Mouse (Mus musculus): ENCODE measurements around the gene Fzd5. TPM values are rescaled to one million over a fixed set of nuclear protein-coding genes. Genes with fewer than 3 reads are reported as not detected.

Fzd5 gene
- polyA plus RNA-seq, 1 experiment from 2014 or later: 0.79 TPM

DNA sequence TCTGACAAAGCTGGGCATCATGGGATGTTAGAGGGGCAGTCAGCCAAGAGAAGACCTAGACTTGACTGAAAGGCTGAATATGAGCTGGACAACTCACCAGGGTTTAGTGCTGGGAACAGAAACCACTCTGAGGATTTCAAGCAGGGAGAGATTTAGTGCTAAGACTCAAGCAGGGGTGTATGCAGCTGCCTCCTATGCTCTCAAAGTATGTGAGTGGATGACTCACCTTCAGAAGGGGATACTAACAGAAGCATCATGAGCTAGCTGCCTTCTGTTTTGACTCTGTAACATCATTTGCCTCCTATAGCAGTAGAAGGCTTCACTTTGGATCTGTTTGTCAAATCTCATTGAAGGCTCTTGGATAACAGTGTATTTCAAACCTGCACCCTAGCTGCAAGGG lies 7.1 kb upstream of the Fzd5 start:
- no peaks in the 10 kb centered on the region for H3K9me3 ChIP-seq (replicated peaks)
- no peaks in the 10 kb centered on the region for H3K4me1 ChIP-seq
- H3K4me3 ChIP-seq: no peak overlapping the region
- peaks cover 4% of the 10 kb centered on the region for H3K27me3 ChIP-seq (ENCODE audit: low read depth, poor library complexity, severe bottlenecking)
- no peak overlapping the region for H3K27ac ChIP-seq (replicated peaks)
- H3K36me3 ChIP-seq: no peaks in the 10 kb centered on the region
- no peak for DNase-seq (ENCODE audit: low spot score)

DNA sequence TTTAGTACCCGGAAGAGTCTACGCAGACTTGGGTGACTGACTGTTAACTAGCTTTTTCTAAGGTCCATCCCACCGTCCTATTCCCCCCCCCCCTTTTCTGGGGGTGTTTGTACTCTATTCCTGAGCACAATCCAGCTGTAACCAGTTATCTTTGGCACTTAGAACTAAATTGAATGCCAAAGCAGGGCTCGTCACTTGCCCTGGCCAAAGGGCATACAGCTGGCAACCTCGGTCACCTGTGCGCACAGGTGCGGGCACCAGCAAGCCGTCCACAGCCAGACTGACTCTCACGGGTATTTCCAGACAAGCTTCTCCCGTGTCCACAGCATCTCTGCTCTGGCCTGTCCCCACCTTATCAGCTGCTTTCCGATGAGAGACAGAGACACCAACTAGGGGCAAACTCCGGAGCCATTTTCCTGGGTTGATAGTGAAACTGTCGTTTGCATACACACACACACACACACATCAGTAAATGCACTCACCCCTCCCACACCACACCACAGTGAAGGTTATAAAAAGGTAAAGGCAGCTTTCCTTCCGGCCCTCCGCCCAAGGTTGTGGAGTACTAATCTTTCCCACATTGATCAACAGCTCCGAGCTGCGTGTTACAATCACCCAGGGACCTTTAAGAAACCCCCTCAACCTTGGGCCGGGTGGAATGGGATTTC lies 5.3 kb upstream of the Fzd5 start:
- no peak overlapping the region for H3K27ac ChIP-seq (replicated peaks)
- no peaks in the 10 kb centered on the region for H3K36me3 ChIP-seq
- no peaks in the 10 kb centered on the region for H3K9me3 ChIP-seq (replicated peaks)
- peaks cover 20% of the 10 kb centered on the region for H3K27me3 ChIP-seq (ENCODE audit: low read depth, poor library complexity, severe bottlenecking)
- 92% methylated on average over 18 of the region's 18 CpGs for WGBS
- no peak overlapping the region for H3K4me3 ChIP-seq
- peaks cover 15% of the 10 kb centered on the region for H3K4me1 ChIP-seq
- DNase-seq (ENCODE audit: low spot score): no peak

DNA sequence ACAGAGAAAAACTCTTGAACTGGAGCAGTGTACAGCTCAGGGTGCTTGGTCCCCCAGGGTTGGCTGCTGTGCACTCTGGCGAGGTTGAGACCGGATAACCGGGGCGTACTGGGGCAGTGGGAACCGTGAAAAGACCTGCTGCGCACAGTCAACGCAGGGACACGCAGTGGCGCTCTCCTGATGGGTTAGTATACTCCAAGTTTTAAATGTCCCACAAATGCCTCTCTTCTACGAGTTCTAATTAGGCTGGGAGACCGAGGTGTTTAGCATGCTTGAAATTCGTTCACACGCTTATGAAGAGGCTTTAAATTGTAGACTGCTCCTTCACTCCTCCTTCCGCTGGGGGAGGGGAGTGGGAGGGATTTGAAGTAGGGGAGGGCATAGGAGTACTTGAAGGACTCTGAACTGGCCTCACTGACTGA lies 1.1 kb upstream of the Fzd5 start:
- under 1% methylated on average over 14 of the region's 14 CpGs for WGBS
- Histone ChIP-seq H3K36me3 (no peaks in the 10 kb centered on the region), H3K4me1 (peaks cover 55% of the 10 kb centered on the region), H3K9me3 (replicated peaks) (no peaks in the 10 kb centered on the region), H3K27ac (replicated peaks) (peak overlapping the region; percentile 39; the same call in 1 of the 2 replicates), H3K4me3 (peak overlapping the region; percentile 71), H3K27me3 (ENCODE audit: low read depth, poor library complexity, severe bottlenecking) (peaks cover 59% of the 10 kb centered on the region)
- DNase-seq (ENCODE audit: low spot score): peak; percentile 57

DNA sequence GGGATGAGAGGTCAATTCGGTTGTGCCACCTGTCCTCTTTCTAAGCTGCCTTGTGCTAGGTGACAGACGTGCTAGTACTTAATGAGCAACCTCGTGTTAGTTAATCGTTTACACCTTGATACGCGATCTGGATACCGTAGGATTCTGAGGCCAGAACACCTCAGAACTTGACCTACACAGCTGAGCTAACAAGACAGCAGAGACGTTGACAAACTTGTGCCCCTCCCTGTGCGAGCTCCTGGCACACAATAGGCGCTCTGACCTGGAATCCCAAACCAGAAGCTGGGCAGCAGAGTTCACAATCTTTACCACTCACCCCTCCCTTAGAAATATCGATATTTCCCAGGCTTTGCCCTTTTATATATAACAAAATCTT lies 617 bp upstream of the Fzd5 start:
- Histone ChIP-seq H3K27ac (replicated peaks) (peak overlapping the region; percentile 39; the same call in 1 of the 2 replicates), H3K9me3 (replicated peaks) (no peaks in the 10 kb centered on the region), H3K4me1 (peaks cover 60% of the 10 kb centered on the region), H3K4me3 (peak overlapping the region; percentile 71), H3K27me3 (ENCODE audit: low read depth, poor library complexity, severe bottlenecking) (peaks cover 64% of the 10 kb centered on the region), H3K36me3 (no peaks in the 10 kb centered on the region)
- under 1% methylated on average over 11 of the region's 11 CpGs for WGBS
- no peak for DNase-seq (ENCODE audit: low spot score)

DNA sequence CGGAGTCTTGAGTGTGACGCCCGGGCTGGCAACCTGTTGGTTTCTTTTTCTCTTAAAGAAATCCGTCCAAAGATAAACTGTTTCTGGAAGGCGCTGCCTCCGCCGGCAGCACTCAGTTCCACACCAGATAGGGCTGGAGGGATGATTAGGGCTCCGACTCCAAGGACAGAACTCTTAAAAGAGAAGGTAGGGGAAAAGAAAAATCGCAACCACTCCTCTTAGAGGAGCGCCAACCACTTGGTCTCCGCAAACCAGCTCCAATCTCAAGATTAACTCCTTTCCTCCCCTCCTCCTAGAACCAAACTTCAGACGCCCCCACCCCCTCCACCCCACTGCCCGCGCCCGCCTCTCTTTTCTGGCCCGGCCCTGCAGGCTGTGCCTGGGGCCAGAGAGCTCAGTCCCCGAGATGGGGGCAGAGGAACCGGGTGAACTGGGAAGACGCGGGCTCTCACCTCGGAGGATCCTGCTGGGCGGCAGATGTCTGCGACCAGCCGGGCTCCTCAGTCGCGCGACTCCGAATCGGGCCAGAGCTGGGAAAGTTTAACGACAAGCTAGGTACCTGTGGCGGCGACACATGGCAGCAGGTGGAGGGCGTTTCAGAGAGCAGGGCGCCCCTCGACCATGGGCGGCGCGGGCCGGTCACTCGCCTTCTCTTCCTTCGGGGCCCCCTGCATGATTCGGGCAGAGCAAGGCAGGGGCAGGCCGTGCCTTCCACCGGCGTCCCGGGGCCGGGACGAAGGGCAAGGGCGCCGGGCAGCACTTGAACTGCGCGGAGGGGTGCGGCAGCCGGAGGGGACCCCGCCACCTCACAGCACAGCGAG lies 660 bp downstream of the Fzd5 start:
- H3K27ac ChIP-seq (replicated peaks): peak overlapping the region; percentile 80
- H3K27me3 ChIP-seq (ENCODE audit: low read depth, poor library complexity, severe bottlenecking): peaks cover 77% of the 10 kb centered on the region
- peak overlapping the region; percentile 71 for H3K4me3 ChIP-seq
- DNase-seq (ENCODE audit: low spot score): no peak
- under 1% methylated on average over 56 of the region's 56 CpGs for WGBS
- H3K36me3 ChIP-seq: no peaks in the 10 kb centered on the region
- no peaks in the 10 kb centered on the region for H3K9me3 ChIP-seq (replicated peaks)
- H3K4me1 ChIP-seq: peaks cover 70% of the 10 kb centered on the region

DNA sequence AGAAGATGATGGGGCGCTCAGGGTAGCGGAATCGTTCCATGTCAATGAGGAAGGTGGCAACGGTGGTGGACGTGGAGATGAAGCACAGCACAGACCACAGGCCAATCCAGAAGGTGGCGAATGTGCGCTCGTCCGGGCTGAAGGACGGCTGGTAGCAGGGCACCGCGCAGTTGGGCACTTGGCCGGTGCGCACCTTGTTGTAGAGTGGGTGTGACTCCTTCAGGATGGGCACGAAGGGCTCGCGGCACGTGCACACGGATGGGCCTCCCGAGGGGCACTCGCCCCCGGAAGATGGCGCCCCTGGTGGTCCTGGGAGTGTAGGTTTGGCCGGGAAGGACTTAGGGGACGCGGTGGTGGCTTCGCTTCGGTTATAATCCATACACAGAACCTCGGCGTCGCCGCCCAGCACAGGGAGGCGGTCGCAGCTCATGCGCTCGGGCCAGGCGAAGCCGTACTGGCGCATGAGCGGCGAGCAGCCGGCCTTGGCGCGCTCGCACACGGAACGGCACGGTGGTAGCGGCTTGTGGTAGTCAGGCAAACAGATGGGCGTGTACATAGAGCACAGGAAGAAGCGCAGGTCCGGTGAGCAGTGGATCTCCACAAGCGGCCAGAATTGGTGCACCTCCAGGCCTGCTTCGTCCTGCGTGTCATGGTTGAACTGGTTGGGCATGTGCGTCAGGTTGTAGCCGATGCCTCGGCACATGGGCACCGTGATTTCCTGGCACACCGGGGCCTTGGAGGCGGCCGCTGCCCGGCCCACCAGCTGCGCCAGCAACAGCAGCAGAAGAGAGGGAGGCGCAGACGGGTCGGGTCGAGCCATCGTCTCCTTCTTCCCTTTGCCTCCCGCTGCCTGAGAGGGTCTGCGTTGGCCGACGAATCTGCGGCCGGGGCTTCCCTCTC lies 1.5 kb downstream of the Fzd5 start:
- Histone ChIP-seq H3K4me1 (peaks cover 76% of the 10 kb centered on the region), H3K36me3 (no peaks in the 10 kb centered on the region), H3K9me3 (replicated peaks) (no peaks in the 10 kb centered on the region), H3K4me3 (peak overlapping the region; percentile 71), H3K27ac (replicated peaks) (peak overlapping the region; percentile 80), H3K27me3 (ENCODE audit: low read depth, poor library complexity, severe bottlenecking) (peaks cover 84% of the 10 kb centered on the region)
- 10% methylated on average over 75 of the region's 75 CpGs for WGBS
- DNase-seq (ENCODE audit: low spot score): peak; percentile 77

DNA sequence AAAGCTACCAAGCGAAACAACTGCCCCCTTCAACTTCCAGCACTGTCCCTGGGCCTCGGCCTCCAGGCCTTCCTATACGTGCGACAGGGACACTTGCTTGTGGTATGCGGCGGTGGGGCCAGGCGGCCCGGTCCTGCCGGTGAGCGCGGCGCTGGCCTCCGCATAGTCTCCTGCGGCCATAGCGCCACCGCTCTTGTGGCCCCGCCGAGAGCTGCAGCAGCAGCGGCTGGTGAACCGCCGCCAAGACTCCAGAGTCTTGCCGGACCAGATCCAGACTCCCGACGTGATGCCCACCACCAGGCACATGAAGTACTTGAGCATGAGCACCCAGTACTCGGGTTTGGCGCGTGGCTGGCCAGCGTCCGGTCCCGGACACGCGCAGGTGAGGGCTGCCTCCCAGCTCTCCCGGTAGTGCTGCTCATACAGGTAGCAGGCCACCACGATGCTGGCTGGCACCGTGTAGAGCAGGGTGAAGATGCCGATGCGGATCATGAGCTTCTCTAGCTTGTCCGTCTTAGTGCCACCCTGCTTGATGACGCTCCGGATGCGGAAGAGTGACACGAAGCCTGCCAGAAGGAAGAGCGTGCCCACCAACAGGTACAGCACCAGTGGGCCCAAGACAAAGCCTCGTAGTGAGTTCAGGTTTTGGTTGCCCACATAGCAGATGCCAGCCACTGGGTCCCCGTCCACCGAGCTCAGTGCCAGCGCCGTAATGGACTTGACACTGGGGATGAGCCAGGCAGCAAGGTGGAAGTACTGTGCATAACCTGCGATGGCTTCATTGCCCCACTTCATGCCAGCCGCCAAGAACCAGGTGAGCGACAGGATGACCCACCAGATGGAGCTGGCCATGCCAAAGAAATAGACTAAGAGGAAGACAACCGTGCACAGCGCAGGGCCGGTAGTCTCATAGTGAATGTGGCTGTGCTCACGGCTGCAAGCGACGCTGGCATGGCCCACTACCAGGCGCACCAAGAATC lies 2.5 kb downstream of the Fzd5 start:
- Histone ChIP-seq H3K36me3 (no peaks in the 10 kb centered on the region), H3K4me1 (peaks cover 76% of the 10 kb centered on the region), H3K4me3 (peak overlapping the region; percentile 71), H3K9me3 (replicated peaks) (no peaks in the 10 kb centered on the region), H3K27me3 (ENCODE audit: low read depth, poor library complexity, severe bottlenecking) (peaks cover 84% of the 10 kb centered on the region), H3K27ac (replicated peaks) (no peak overlapping the region; the same call in 1 of the 2 replicates)
- peak; percentile 62 for DNase-seq (ENCODE audit: low spot score)
- 37% methylated on average over 58 of the region's 58 CpGs for WGBS

DNA sequence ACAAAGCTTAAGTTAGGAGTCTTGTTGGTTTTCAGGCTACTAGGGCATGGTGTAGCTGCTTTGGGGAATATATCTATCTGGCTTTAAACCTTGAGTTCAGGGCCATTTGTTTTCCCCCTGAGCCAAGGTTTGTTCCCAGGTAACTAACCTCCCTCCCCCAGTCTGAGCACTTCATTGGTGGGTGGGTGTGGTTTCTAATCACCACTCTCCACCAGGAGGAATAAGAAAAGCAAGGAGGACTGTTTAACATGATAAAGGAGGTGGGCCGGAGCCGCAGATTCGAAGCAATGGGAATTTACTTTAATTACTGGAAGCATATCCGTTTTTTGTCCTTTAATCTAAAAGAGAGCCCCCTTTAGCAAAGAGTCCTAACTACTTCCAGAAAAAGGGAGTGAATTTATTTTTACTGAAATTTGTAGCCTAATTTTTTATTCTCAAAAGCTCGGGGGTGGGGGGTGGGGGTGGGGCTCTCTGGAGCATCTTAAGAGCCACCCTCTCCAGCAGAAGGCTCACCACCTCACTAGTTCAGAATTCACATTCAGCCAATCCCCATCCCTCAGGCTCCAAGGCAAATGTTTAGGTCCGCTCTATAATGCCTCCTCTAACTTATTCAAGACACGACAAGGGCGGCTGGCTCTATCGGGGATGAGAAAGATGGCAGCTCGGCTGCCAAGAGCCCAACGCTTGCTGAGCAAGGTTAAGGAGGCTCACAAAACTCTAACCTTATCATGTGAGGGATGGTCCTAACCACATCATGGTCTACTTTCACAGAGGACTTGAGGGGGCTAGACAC lies 3.9 kb downstream of the Fzd5 start:
- 0 out of 2 replicates have a peak overlapping the region, but pooled peaks have one; percentile 13 for H3K27ac ChIP-seq (replicated peaks)
- H3K36me3 ChIP-seq: no peaks in the 10 kb centered on the region
- H3K4me1 ChIP-seq: peaks cover 69% of the 10 kb centered on the region
- no peaks in the 10 kb centered on the region for H3K9me3 ChIP-seq (replicated peaks)
- peaks cover 70% of the 10 kb centered on the region for H3K27me3 ChIP-seq (ENCODE audit: low read depth, poor library complexity, severe bottlenecking)
- H3K4me3 ChIP-seq: peak overlapping the region; percentile 29
- DNase-seq (ENCODE audit: low spot score): peak; percentile 22
- 11% methylated on average over 11 of the region's 11 CpGs for WGBS

DNA sequence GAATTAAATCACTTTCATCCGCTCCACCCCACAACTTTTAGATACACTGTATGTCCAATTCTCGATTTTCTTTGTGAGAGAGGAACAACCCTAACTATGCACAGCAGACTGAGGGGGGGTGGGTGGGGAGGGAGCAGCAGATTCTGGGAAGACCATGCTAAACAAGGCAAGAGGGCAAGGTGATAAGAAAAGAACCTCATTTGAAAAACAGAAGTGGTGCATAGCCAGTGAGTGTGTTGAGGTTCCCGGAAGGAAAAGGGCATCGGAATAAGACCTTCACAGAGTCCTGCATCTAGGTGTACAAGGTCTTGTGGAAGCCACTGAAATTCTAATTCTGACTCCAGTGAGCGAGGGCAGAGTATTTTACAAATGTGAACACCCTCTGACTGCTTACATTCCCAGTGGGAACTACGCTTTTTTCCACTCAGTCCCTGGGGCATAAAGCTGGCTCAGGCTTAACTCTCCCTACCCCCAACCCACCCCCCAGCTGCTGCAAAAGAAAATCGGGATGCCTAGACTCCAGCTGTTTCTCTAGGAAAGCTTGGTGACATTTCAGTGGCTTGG lies 4.8 kb downstream of the Fzd5 start:
- Histone ChIP-seq H3K27ac (replicated peaks) (no peak overlapping the region), H3K36me3 (no peaks in the 10 kb centered on the region), H3K4me1 (peaks cover 61% of the 10 kb centered on the region), H3K9me3 (replicated peaks) (no peaks in the 10 kb centered on the region), H3K27me3 (ENCODE audit: low read depth, poor library complexity, severe bottlenecking) (peaks cover 64% of the 10 kb centered on the region), H3K4me3 (no peak overlapping the region)
- WGBS: 50% methylated on average over 7 of the region's 7 CpGs
- no peak for DNase-seq (ENCODE audit: low spot score)

DNA sequence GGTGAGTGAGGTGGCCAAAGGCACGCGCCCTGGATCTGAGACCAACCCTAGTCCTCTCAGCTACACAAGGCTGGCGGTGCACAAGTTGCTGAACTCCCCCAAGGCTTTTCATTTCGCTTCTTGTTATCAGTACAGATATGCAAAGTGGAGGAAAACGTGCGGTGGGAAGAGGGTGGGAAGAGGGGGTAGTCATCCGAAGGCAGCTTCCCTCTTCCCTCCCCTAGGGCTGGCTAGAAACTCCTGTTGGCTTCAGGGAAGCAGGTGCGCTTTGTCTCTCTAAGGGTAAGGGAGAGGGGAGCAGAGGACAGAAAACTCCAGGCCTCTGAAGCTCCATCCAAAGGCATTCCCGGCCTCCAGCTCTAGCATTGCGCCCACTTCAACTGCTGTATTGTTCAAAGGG lies 5.4 kb downstream of the Fzd5 start:
- DNase-seq (ENCODE audit: low spot score): no peak
- peaks cover 56% of the 10 kb centered on the region for H3K4me1 ChIP-seq
- H3K27ac ChIP-seq (replicated peaks): no peak overlapping the region
- H3K4me3 ChIP-seq: no peak overlapping the region
- no peaks in the 10 kb centered on the region for H3K9me3 ChIP-seq (replicated peaks)
- H3K36me3 ChIP-seq: no peaks in the 10 kb centered on the region
- 34% methylated on average over 10 of the region's 10 CpGs for WGBS
- peaks cover 61% of the 10 kb centered on the region for H3K27me3 ChIP-seq (ENCODE audit: low read depth, poor library complexity, severe bottlenecking)

Data from midbrain, embryonic 10.5 days (tissue).